Mouse (Mus musculus) lung, embryonic 15.5 days (tissue): ENCODE results near the gene Sar1a. TPM values are rescaled to one million over a fixed set of nuclear protein-coding genes. Genes with fewer than 3 reads are reported as not detected.

Source experiments
- ATAC-seq: fragments of 200-750 bp; cut with Nextera tagmentation; 2 replicates; pipeline ENCODE4 v1.8.0; 2017; ENCODE audit warnings: moderate number of reproducible peaks, borderline replicate concordance; ENCODE audit not compliant: low FRiP score, low TSS enrichment; ENCODE audit errors: extremely low read depth
- H3K27ac ChIP-seq: fragments of 300-500 bp; sonication (generic); 2 replicates; pipeline ENCODE4 v1.5.1; 2015; ENCODE audit warnings: moderate library complexity, mild to moderate bottlenecking, inconsistent platforms
- H3K27me3 ChIP-seq: fragments of 300-500 bp; sonication (generic); 2 replicates; pipeline ENCODE4 v1.6.1; 2015; ENCODE audit warnings: inconsistent platforms
- H3K36me3 ChIP-seq: fragments of 300-500 bp; sonication (generic); 2 replicates; pipeline ENCODE4 v1.6.1; 2015; ENCODE audit warnings: inconsistent platforms
- H3K4me1 ChIP-seq: fragments of 300-500 bp; sonication (generic); 2 replicates; pipeline ENCODE4 v1.6.1; 2015; ENCODE audit warnings: inconsistent platforms
- H3K4me2 ChIP-seq: fragments of 300-500 bp; sonication (generic); 2 replicates; pipeline ENCODE4 v1.6.1; 2015; ENCODE audit warnings: inconsistent platforms, mild to moderate bottlenecking, moderate library complexity
- H3K4me3 ChIP-seq: fragments of 300-500 bp; sonication (generic); 2 replicates; pipeline ENCODE4 v1.5.1; 2015; ENCODE audit warnings: mild to moderate bottlenecking, inconsistent platforms
- H3K9ac ChIP-seq: fragments of 300-500 bp; sonication (generic); 2 replicates; pipeline ENCODE4 v1.6.1; 2015; ENCODE audit warnings: inconsistent platforms
- H3K9me3 ChIP-seq: fragments of 300-500 bp; sonication (generic); 2 replicates; pipeline ENCODE4 v1.6.1; 2016; ENCODE audit warnings: inconsistent platforms
- WGBS: fragments of 180-500 bp; shearing (Covaris S2); methylation state at CpG from one replicate; pipeline ENCODE4 v1.1.7; 2015; 5-methylcytosine and 5-hydroxymethylcytosine counted together
- polyA plus RNA-seq: library from polyadenylated mRNA; unstranded; fragments of >200 nt; fragmentation: Nextera tagmentation; extraction: Ambion mirVana; gene quantifications from 2 replicates; pipeline ENCODE4 v1.2.1, GENCODE M21; 2015

Gene Sar1a
- polyA plus RNA-seq, 1 experiment from 2014 or later: 242 TPM

DNA sequence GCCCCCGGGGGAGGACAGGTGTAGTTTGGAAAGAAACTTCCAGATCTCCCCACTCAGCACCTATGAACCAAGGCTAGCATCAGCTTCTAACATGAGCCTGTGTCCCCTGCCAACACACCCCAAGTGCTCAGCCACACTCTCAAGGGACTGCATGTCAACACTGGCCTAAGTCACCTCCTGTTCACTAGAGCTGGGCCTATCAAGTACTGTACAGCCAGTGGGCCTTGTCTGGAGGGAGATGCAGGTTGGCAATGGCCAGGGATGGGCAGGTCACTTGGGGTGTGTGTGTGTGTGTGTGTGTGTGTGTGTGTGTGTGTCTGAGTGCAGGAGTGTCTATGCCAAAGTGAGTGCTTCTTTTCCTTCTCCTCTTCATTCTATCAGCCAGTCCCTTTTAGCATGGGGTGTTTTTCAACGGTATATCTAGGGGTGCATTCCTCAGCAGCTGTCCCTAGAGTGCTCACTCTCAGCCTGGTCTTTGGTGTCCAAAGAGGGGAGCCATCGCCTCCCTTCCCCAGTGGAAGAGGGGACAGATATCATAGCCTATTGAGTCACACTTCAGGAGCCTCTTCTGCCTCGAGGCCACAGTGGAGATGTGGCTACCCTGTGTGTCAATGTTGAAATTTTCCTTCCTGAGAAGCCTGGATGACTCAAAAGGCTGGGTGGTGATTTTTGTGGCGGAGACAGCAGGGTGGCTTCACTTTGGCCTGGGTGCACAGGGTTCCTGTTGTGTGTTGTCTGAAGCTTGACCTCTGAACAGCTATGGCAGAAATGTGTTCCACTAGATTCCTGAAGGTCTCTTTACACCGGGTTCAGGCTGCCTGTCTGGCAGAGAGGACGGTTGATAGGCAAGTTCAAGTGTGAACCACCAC, 36.1 kb downstream of the Sar1a start:
- Histone ChIP-seq H3K36me3 (no peaks in the 10 kb centered on the region), H3K27me3 (no peaks in the 10 kb centered on the region), H3K4me1 (peaks cover 14% of the 10 kb centered on the region), H3K9ac (no peak overlapping the region), H3K27ac (no peak overlapping the region), H3K4me3 (peak overlapping the region; percentile 57), H3K9me3 (no peaks in the 10 kb centered on the region), H3K4me2 (peak overlapping the region; percentile 92)
- 71% methylated on average over 7 of the region's 7 CpGs for WGBS
- no peak for ATAC-seq

DNA sequence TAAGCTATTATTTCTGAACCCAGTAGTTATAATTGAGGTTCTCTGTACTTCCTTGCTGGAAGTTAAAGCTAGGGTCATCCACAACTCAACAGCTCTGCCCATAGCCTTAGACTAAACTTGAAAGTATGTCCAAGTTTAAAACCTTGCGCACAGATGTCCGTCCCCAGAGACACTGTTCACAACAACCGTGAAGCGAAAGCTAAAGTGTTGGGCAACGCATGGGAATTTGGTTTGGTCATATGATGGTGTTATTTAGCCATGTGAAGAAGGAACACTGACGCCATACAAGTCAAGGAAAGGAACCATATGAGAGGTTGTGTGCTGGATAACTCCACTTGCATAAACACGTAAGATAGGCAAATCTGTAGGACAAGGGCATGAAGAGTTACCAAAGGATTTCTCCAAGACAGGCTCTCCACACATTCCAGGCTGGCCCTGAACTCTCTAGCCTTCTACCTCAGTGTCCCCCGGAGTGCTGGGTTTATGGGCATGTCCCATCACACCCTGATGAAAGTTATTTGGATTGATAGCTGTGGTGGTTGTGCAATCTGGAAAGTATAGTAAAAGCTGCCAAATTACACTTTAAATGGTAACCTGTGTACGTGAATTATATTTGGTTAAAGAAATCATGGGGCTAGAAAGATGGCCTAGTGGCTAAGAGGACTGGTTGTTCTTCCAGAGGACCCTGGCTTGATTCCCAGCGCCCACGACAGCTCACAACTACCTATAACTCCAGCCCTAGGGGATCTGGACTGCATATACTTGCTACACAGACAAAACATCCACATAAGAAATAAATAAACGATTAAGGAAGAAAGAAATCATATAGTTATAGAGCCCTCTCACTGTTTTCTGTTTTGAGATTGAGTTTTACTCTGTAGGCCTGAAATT, 37.6 kb downstream of the Sar1a start:
- H3K4me1 ChIP-seq: peaks cover 14% of the 10 kb centered on the region
- no peak overlapping the region for H3K9ac ChIP-seq
- no peak for ATAC-seq
- no peak overlapping the region for H3K4me3 ChIP-seq
- WGBS: 89% methylated on average over 12 of the region's 12 CpGs
- H3K4me2 ChIP-seq: no peak overlapping the region
- no peaks in the 10 kb centered on the region for H3K9me3 ChIP-seq
- H3K27me3 ChIP-seq: no peaks in the 10 kb centered on the region
- no peak overlapping the region for H3K27ac ChIP-seq
- H3K36me3 ChIP-seq: no peaks in the 10 kb centered on the region

DNA sequence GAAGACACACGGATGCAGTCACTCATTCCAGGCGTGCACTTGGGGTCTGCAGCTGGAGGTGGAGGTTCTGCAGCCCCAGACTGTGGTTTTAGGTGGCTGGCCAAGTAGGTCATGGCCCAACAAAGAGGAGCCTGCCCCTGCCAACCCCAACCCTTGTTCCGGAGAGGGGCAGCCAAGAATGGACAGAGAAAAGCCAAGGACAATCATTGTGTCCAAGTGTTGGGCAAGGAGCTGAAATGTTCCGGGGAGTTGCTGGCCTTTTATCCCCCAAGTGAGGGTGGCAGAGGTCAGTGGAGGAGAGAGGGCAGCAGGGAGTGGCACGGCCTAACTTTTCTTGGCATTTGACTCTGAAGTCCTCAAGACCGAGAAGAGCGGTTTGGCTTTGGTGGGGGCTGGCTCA, 40.2 kb downstream of the Sar1a start:
- WGBS: 85% methylated on average over 7 of the region's 7 CpGs
- Histone ChIP-seq H3K9me3 (no peaks in the 10 kb centered on the region), H3K27ac (no peak overlapping the region), H3K36me3 (no peaks in the 10 kb centered on the region), H3K4me1 (peaks cover 7% of the 10 kb centered on the region; the same call in 1 of the 2 replicates), H3K27me3 (no peaks in the 10 kb centered on the region), H3K4me3 (no peak overlapping the region), H3K4me2 (no peak overlapping the region), H3K9ac (no peak overlapping the region)
- ATAC-seq: no peak

DNA sequence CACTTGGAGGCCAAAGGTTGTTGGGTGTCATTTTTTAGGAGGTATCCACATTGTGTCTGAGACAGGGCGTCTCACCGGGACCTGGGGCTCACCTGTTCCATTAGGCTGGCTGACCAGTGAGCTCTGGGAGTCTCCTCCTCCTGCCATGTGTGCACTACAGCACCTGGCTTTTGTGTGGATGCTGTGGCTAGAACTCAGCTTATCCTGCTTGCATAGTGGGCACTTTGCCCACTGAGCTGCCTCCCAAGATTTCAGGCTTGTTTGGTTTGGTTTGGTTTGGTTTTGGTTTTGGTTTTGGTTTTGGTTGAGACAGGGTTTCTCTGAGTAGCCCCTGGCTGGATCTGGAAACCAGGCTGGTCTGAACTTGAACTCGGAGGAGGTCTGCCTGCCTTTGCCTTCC, 42.1 kb downstream of the Sar1a start:
- H3K27me3 ChIP-seq: no peaks in the 10 kb centered on the region
- no peak overlapping the region for H3K9ac ChIP-seq
- no peaks in the 10 kb centered on the region for H3K36me3 ChIP-seq
- no peak overlapping the region for H3K4me3 ChIP-seq
- WGBS: 86% methylated on average over 3 of the region's 3 CpGs
- H3K9me3 ChIP-seq: no peaks in the 10 kb centered on the region
- H3K27ac ChIP-seq: no peak overlapping the region
- no peak for ATAC-seq
- no peak overlapping the region for H3K4me2 ChIP-seq
- H3K4me1 ChIP-seq: no peaks in the 10 kb centered on the region

DNA sequence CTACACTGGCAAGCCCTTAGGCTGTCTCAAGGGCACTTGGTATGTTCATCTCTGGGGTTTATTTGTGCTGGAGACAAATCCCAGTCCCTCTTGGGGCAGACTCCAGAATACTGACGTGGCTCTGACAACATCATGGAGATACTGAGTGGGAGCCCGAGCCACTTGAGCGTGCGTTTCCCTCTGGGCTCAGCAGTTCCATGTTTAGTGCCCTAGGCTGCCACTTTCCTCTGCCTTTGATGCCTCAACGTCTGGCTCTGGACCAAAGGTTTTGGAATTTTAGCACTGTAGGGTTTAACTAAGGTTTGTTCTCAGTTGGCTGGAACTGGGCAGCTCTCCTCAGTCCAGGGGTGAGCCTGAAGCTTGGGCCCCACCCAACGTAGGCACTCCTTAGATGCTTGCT, 43.2 kb downstream of the Sar1a start:
- no peaks in the 10 kb centered on the region for H3K36me3 ChIP-seq
- no peaks in the 10 kb centered on the region for H3K9me3 ChIP-seq
- H3K27ac ChIP-seq: no peak overlapping the region
- no peaks in the 10 kb centered on the region for H3K4me1 ChIP-seq
- no peak for ATAC-seq
- no peak overlapping the region for H3K4me2 ChIP-seq
- H3K27me3 ChIP-seq: no peaks in the 10 kb centered on the region
- H3K9ac ChIP-seq: no peak overlapping the region
- WGBS: 54% methylated on average over 6 of the region's 6 CpGs
- no peak overlapping the region for H3K4me3 ChIP-seq

DNA sequence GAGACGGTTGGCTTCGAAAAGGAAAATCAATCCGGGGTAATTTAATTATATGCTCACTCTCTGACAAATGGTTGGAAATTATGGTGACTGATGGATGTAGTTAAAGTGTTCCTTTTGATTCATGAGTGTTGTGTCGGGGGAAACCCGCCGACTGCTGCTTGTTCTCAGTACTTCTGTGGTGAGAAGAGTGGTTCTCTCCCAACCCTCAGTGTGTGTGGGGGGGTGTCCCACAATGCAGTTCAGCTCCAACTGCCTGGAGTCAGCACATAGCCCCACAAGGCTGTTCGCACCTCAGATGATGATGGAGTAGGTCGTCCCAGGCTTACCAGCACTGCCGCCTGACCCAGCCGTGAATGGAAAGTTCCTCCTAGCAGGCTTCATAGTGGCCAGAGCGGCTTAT, 49.1 kb downstream of the Sar1a start:
- Histone ChIP-seq H3K36me3 (no peaks in the 10 kb centered on the region), H3K27ac (no peak overlapping the region), H3K9me3 (no peaks in the 10 kb centered on the region), H3K4me1 (no peaks in the 10 kb centered on the region), H3K9ac (no peak overlapping the region), H3K4me3 (no peak overlapping the region), H3K27me3 (no peaks in the 10 kb centered on the region), H3K4me2 (no peak overlapping the region)
- WGBS: 76% methylated on average over 11 of the region's 11 CpGs
- no peak for ATAC-seq

DNA sequence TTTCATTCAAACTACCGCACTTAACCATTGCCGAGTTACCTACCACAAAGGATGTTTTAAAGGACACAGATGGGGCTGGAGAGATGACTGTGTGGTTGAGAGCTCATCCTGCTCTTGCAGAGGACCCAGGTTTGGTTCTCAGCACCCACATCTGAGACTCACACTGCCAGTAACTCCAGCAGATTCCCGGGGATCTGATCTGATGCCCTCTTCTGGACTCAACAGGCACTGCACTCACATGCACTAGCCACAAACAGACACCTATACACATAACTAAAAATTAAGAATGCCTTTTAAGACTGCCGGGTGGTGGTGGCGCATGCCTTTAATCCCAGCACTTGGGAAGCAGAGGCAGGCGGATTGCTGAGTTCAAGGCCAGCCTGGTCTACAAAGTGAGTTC, 50.1 kb downstream of the Sar1a start:
- no peak for ATAC-seq
- Histone ChIP-seq H3K36me3 (no peaks in the 10 kb centered on the region), H3K4me2 (no peak overlapping the region), H3K27ac (no peak overlapping the region), H3K9me3 (no peaks in the 10 kb centered on the region), H3K9ac (no peak overlapping the region), H3K4me3 (no peak overlapping the region), H3K27me3 (no peaks in the 10 kb centered on the region), H3K4me1 (no peaks in the 10 kb centered on the region)
- WGBS: 89% methylated on average over 6 of the region's 6 CpGs

DNA sequence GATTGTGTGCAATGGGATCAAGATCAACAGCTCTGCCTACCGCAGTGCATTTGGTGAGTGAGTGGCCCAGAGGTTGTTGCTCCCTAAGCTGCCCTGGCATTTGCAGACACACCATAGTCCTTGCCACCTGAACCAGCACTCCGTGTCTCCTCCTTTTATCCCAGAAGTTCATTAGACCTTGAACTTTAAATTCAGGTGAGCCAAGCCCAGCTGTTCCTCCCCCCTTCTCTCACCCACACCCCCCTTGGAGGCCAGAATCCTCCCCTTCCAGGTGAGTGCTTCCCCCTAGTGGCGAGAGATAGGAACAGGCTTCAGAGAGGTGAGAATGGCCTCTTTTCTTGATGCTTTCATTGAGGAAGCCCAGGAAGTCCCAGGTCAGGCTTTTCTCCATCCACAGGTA, 54.3 kb downstream of the Sar1a start:
- peaks cover 16% of the 10 kb centered on the region for H3K36me3 ChIP-seq
- H3K4me2 ChIP-seq: no peak overlapping the region
- H3K27ac ChIP-seq: no peak overlapping the region
- H3K9ac ChIP-seq: no peak overlapping the region
- ATAC-seq: no peak
- H3K9me3 ChIP-seq: no peaks in the 10 kb centered on the region
- no peak overlapping the region for H3K4me3 ChIP-seq
- no peaks in the 10 kb centered on the region for H3K4me1 ChIP-seq
- 47% methylated on average over 3 of the region's 3 CpGs for WGBS
- H3K27me3 ChIP-seq: no peaks in the 10 kb centered on the region

DNA sequence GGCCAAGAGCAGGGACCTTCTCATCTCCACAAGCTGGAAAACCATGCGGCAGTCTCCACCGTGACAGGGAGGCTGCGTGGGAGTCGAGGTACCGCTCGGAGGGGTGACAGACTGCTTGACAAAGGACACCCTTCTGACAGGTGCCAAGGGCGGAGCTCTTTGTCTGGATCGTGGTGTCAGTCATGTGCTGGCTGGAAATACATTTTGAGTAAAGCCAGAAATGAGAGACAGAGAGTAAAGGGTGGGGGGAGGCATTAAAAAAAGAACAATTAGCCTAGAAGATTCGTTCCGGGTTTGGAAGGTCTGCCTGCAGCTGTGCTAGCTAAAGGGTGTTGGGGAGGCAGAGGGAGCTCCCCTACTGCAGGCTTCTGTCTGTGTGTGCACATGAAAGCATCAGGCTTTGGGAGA, 56.6 kb downstream of the Sar1a start:
- Histone ChIP-seq H3K9ac (no peak overlapping the region), H3K9me3 (no peaks in the 10 kb centered on the region), H3K4me2 (no peak overlapping the region), H3K27me3 (no peaks in the 10 kb centered on the region), H3K4me1 (no peaks in the 10 kb centered on the region), H3K4me3 (no peak overlapping the region), H3K27ac (no peak overlapping the region), H3K36me3 (peaks cover 37% of the 10 kb centered on the region)
- ATAC-seq: no peak
- 57% methylated on average over 10 of the region's 10 CpGs for WGBS

DNA sequence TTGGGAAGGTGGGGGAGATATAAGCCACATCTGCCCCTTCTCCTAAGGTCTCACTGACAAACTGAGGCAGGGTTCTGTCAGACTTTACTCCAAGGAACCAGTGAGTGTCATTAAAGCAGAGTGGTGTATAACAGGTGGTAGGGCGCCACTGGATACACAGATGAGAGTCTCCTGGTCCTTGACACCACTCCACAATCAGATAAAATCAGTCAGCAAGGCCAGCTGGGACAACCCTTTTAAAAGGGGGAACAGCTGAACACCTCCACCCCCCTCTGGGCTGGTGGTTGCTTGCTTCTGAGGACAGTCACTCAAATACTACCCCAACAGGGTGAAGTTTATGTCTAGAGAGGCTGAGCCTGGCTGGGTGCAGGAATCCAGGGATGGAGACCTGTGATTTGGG, 57.4 kb downstream of the Sar1a start:
- H3K36me3 ChIP-seq: peaks cover 45% of the 10 kb centered on the region
- ATAC-seq: no peak

DNA sequence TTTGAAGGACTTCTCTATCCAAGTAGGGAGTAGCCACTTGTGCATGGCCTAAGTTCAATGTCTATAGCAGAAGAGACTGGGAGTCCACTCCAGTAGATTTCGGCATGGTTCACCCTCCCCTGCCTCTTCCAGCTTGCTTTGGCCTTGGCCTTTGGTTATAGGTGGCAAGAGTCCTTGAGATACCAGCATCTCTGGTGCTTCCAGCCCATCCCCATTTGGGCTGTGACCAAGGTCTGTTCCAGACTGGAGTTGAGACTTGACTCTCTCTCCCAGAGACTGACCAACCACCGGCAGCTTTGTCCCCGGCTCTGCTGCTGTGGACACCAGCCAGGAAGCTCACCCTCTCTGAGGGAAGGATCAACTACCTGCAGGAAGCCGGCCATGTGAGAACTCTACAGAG, 58.0 kb downstream of the Sar1a start:
- no peak for ATAC-seq
- Histone ChIP-seq H3K36me3 (peaks cover 51% of the 10 kb centered on the region), H3K27me3 (no peaks in the 10 kb centered on the region), H3K9me3 (no peaks in the 10 kb centered on the region), H3K27ac (no peak overlapping the region), H3K4me1 (no peaks in the 10 kb centered on the region), H3K4me3 (no peak overlapping the region), H3K9ac (no peak overlapping the region), H3K4me2 (no peak overlapping the region)
- WGBS: 85% methylated on average over 4 of the region's 4 CpGs

More for the DNA sequence above, 57.4 kb downstream of the Sar1a start:
- Histone ChIP-seq H3K4me2 (no peak overlapping the region), H3K4me3 (no peak overlapping the region), H3K27me3 (no peaks in the 10 kb centered on the region), H3K27ac (no peak overlapping the region), H3K9me3 (no peaks in the 10 kb centered on the region), H3K4me1 (no peaks in the 10 kb centered on the region), H3K9ac (no peak overlapping the region)
- 58% methylated on average over 1 of the region's 1 CpGs for WGBS

DNA sequence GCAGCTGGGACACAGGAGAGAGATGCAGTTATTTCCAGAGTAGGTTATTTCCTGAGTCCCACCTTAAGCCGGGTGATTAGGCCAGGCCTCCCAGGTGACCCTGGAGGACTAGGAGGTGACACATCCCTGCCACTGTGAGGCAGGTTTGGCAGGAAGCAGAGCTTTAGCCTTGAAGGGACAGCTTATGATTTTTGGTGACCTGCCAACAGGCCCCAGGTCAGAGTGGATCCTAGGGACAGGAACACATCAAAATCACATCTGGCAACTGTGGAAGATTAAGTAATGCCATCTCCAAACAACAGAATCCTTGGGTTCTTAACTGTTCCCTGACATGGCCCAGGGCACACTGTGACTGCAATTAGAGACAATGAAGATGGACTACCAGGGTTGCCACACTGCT, 61.2 kb downstream of the Sar1a start:
- H3K4me1 ChIP-seq: no peaks in the 10 kb centered on the region
- no peak for ATAC-seq

More for the DNA sequence above, 61.2 kb downstream of the Sar1a start:
- Histone ChIP-seq H3K9ac (no peak overlapping the region), H3K27ac (no peak overlapping the region), H3K9me3 (no peaks in the 10 kb centered on the region), H3K27me3 (no peaks in the 10 kb centered on the region), H3K4me2 (no peak overlapping the region), H3K4me3 (no peak overlapping the region), H3K36me3 (peaks cover 83% of the 10 kb centered on the region)
- WGBS: 77% methylated on average over 1 of the region's 1 CpGs
